ENCODE assay signal across 8 mouse cellular contexts in genomic region chr5:123143251-123143970, GRCm38 (mm10). TPM values are rescaled to one million over a fixed set of nuclear protein-coding genes. Genes with fewer than 3 reads are reported as not detected.
DNase-seq lines count a peak whose midpoint lies in the region; ATAC-seq and TF ChIP-seq lines count a peak whose summit lies in the region.

No protein-coding gene starts in this region.

- H3K4me1 ChIP-seq in brown adipose tissue, adult 24 weeks (ENCODE audit: control insufficient read depth, insufficient read depth, insufficient read length, low read length) = peaks cover 4% of the 10 kb centered on the region
- H3K4me1 ChIP-seq in limb, embryonic 10.5 days = peaks cover 49% of the 10 kb centered on the region
- peaks cover 16% of the 10 kb centered on the region for H3K4me1 ChIP-seq in neural tube, embryonic 11.5 days (ENCODE audit: control insufficient read depth, insufficient read depth, low read length)

- peak overlapping the region; percentile 70 for H3K4me3 ChIP-seq in left cerebral cortex, adult 2 months
- peak overlapping the region; percentile 71 for H3K4me3 ChIP-seq in brown adipose tissue, adult 24 weeks (ENCODE audit: insufficient read depth, low read depth, low read length)
- H3K4me3 ChIP-seq in limb, embryonic 10.5 days = peak overlapping the region; percentile 99
- peak overlapping the region; percentile 84 for H3K4me3 ChIP-seq in neural tube, embryonic 11.5 days (ENCODE audit: low read depth, low read length)

- no peak for TF ChIP-seq CTCF in left cerebral cortex, adult 2 months (IDR thresholded peaks at IDR 0.05)

- intact Hi-C loops in left cerebral cortex, adult 2 months (cut with DNase I) = no loop called here
- intact Hi-C loops in left cerebral cortex, postnatal 4 days (cut with DNase I) = no loop called here

- no peaks in the 10 kb centered on the region for H3K9me3 ChIP-seq in limb, embryonic 10.5 days (replicated peaks)
- no peaks in the 10 kb centered on the region for H3K9me3 ChIP-seq in neural tube, embryonic 11.5 days (ENCODE audit: control insufficient read depth, low read length)

- H3K27me3 ChIP-seq in limb, embryonic 10.5 days (ENCODE audit: low read depth, poor library complexity, severe bottlenecking) = no peaks in the 10 kb centered on the region
- no peaks in the 10 kb centered on the region for H3K27me3 ChIP-seq in neural tube, embryonic 11.5 days (ENCODE audit: control insufficient read depth, insufficient read depth, low read length)

- peak overlapping the region; percentile 98 for H3K9ac ChIP-seq in neural tube, embryonic 11.5 days (ENCODE audit: low read length)

- H3K27ac ChIP-seq in left cerebral cortex, adult 2 months = peak overlapping the region; percentile 100
- peak overlapping the region; percentile 55 for H3K27ac ChIP-seq in brown adipose tissue, adult 24 weeks (replicated peaks; ENCODE audit: low read depth, low read length)
- H3K27ac ChIP-seq in limb, embryonic 10.5 days = peak overlapping the region; percentile 100
- peak overlapping the region; percentile 100 for H3K27ac ChIP-seq in neural tube, embryonic 11.5 days (ENCODE audit: low read depth, low read length)

- H3K36me3 ChIP-seq in limb, embryonic 10.5 days = peaks cover 44% of the 10 kb centered on the region
- H3K36me3 ChIP-seq in neural tube, embryonic 11.5 days (ENCODE audit: control insufficient read depth, insufficient read depth, low read length) = peaks cover 8% of the 10 kb centered on the region

- ATAC-seq in neural tube, embryonic 11.5 days (ENCODE audit: insufficient read depth, low FRiP score, low TSS enrichment) = no peak
- no peak for ATAC-seq in megakaryocyte progenitor cell, adult 5-6 weeks (replicated peaks; ENCODE audit: poor library complexity)

- no peak for DNase-seq in left cerebral cortex, adult 2 months (ENCODE audit: extremely low spot score in 1 of 2, low spot score in 2 of 2)
- DNase-seq in left cerebral cortex, postnatal 4 days = no peak
- peak; percentile 37 to 45 for DNase-seq in heart, adult 9 months (ENCODE audit: low spot score in 2 of 2)
- DNase-seq in limb, embryonic 10.5 days (ENCODE audit: low spot score) = peak; percentile 65
- DNase-seq in neural tube, embryonic 11.5 days (ENCODE audit: low spot score) = peak; percentile 51
- no peak for DNase-seq in urinary bladder, adult 18-20 months (ENCODE audit: low spot score in 2 of 2)

- WGBS in limb, embryonic 10.5 days = 2% methylated on average over 24 of the region's 24 CpGs
- under 1% methylated on average over 21 of the region's 24 CpGs for WGBS in neural tube, embryonic 11.5 days

- peak overlapping the region; percentile 100 for H3K4me2 ChIP-seq in neural tube, embryonic 11.5 days (ENCODE audit: low read depth)

RNA-seq across cellular contexts. Expression of gene Setd1b, which starts 1.4 kb away (rescaled TPM):
- total RNA-seq in left cerebral cortex, adult 2 months (2021) = 10 to 100 TPM; 32.4 to 42.2 TPM
- 10 to 100 TPM; 38.5 to 43.9 TPM for total RNA-seq in left cerebral cortex, postnatal 4 days (2021)
- 5.4 and 8.3 TPM in 2 replicates for polyA plus RNA-seq in brown adipose tissue, adult 24 weeks (2012; ENCODE audit: insufficient read depth, insufficient read length, missing spikeins)
- polyA plus RNA-seq in limb, embryonic 10.5 days (2016; fragmentation: Nextera tagmentation; extraction: Ambion mirVana) = 9.4 and 10.6 TPM in 2 replicates
- polyA plus RNA-seq in neural tube, embryonic 11.5 days (2014; fragmentation: Nextera tagmentation; extraction: Ambion mirVana) = 10.9 and 12.2 TPM in 2 replicates
- total RNA-seq in megakaryocyte progenitor cell, adult 5-6 weeks (2015) = 27.5 and 28.3 TPM in 2 replicates
- total RNA-seq in megakaryocyte progenitor cell, adult 5-6 weeks (2017) = 1.9 and 3.1 TPM in 2 replicates

RNA-seq across cellular contexts. Expression of gene Rhof, which starts 10.9 kb away (rescaled TPM):
- total RNA-seq in left cerebral cortex, adult 2 months (2021) = 10 to 100 TPM; 48.5 to 48.9 TPM
- total RNA-seq in left cerebral cortex, postnatal 4 days (2021) = 10 to 100 TPM; 44.0 to 48.8 TPM
- 0.48 and 0.67 TPM in 2 replicates for polyA plus RNA-seq in brown adipose tissue, adult 24 weeks (2012; ENCODE audit: insufficient read depth, insufficient read length, missing spikeins)
- polyA plus RNA-seq in limb, embryonic 10.5 days (2016; fragmentation: Nextera tagmentation; extraction: Ambion mirVana) = 1.8 and 2.0 TPM in 2 replicates
- polyA plus RNA-seq in neural tube, embryonic 11.5 days (2014; fragmentation: Nextera tagmentation; extraction: Ambion mirVana) = 1.6 and 2.6 TPM in 2 replicates
- 0.42 and 1.0 TPM in 2 replicates for total RNA-seq in megakaryocyte progenitor cell, adult 5-6 weeks (2015)
- total RNA-seq in megakaryocyte progenitor cell, adult 5-6 weeks (2017) = 0.54 and 1.1 TPM in 2 replicates

RNA-seq across cellular contexts. Expression of gene Psmd9, which starts 25.8 kb away (rescaled TPM):
- 10 to 100 TPM; 23.4 to 24.9 TPM for total RNA-seq in left cerebral cortex, adult 2 months (2021)
- total RNA-seq in left cerebral cortex, postnatal 4 days (2021) = 10 to 100 TPM; 34.9 to 39.3 TPM
- polyA plus RNA-seq in brown adipose tissue, adult 24 weeks (2012; ENCODE audit: insufficient read depth, insufficient read length, missing spikeins) = 18.4 and 19.5 TPM in 2 replicates
- polyA plus RNA-seq in limb, embryonic 10.5 days (2016; fragmentation: Nextera tagmentation; extraction: Ambion mirVana) = 90.1 and 92.0 TPM in 2 replicates
- 68.3 and 69.0 TPM in 2 replicates for polyA plus RNA-seq in neural tube, embryonic 11.5 days (2014; fragmentation: Nextera tagmentation; extraction: Ambion mirVana)
- total RNA-seq in megakaryocyte progenitor cell, adult 5-6 weeks (2015) = 22.3 and 23.9 TPM in 2 replicates
- 15.2 and 19.4 TPM in 2 replicates for total RNA-seq in megakaryocyte progenitor cell, adult 5-6 weeks (2017)

RNA-seq across cellular contexts. Expression of gene Hpd, which starts 39.1 kb away (rescaled TPM):
- total RNA-seq in left cerebral cortex, adult 2 months (2021) = not detected
- not detected for total RNA-seq in left cerebral cortex, postnatal 4 days (2021)
- 1.7 TPM in 2 replicates for polyA plus RNA-seq in brown adipose tissue, adult 24 weeks (2012; ENCODE audit: insufficient read depth, insufficient read length, missing spikeins)
- not detected in 2 replicates for polyA plus RNA-seq in limb, embryonic 10.5 days (2016; fragmentation: Nextera tagmentation; extraction: Ambion mirVana)
- polyA plus RNA-seq in neural tube, embryonic 11.5 days (2014; fragmentation: Nextera tagmentation; extraction: Ambion mirVana) = not detected in 2 replicates
- total RNA-seq in megakaryocyte progenitor cell, adult 5-6 weeks (2015) = not detected in 2 replicates
- total RNA-seq in megakaryocyte progenitor cell, adult 5-6 weeks (2017) = not detected in 2 replicates

Comparison
In these comparisons a context has a peak if more than half of its experiments do, and no peak if none do; other contexts are left out.
1. DNase-seq: peak in heart, adult 9 months (2 of 2), limb, embryonic 10.5 days (single experiment) and neural tube, embryonic 11.5 days (single experiment); none in left cerebral cortex, adult 2 months (0 of 2), left cerebral cortex, postnatal 4 days (single experiment) and urinary bladder, adult 18-20 months (0 of 2).
2. RNA of gene Rhof, which starts 10.9 kb away (total RNA-seq): 48.5 to 48.9 TPM in left cerebral cortex, adult 2 months and 44.0 to 48.8 TPM in left cerebral cortex, postnatal 4 days; 0.42 to 1.1 TPM in megakaryocyte progenitor cell, adult 5-6 weeks; every median in the first group is over 10 times any median in the second.
3. Peak in every context shown above with its lines, with median percentiles within 50 percentile points of each other: H3K27ac ChIP-seq and H3K4me3 ChIP-seq.